Mouse (Mus musculus) limb, embryonic 14.5 days (tissue): ENCODE results near the gene Man2a2. TPM values are rescaled to one million over a fixed set of nuclear protein-coding genes. Genes with fewer than 3 reads are reported as not detected.
A peak's percentile ranks its signal among the peaks of the same experiment; 100 is the strongest.

ENCODE experiments used
- ATAC-seq: fragments of 200-750 bp; cut with Nextera tagmentation; 2 replicates; pipeline ENCODE4 v1.8.0; 2017; ENCODE audit warnings: low read depth, moderate number of reproducible peaks, moderate TSS enrichment; ENCODE audit not compliant: low FRiP score
- DNase-seq: peaks from one replicate; pipeline ENCODE4 v3.0.0-alpha.2; 2015; ENCODE audit warnings: low spot score
- H3K27ac ChIP-seq: fragments of 300-500 bp; sonication (generic); replicated peaks from 2 replicates; pipeline ENCODE4 v1.5.1; 2014; ENCODE audit warnings: low read depth, mild to moderate bottlenecking, low read length, moderate library complexity, mixed read lengths
- H3K27me3 ChIP-seq: fragments of 300-500 bp; sonication (generic); 2 replicates; pipeline ENCODE4 v1.6.1; 2014; ENCODE audit warnings: low read length, mixed read lengths; ENCODE audit not compliant: control insufficient read depth, insufficient read depth
- H3K36me3 ChIP-seq: fragments of 300-500 bp; sonication (generic); 2 replicates; pipeline ENCODE4 v1.6.1; 2014; ENCODE audit warnings: mild to moderate bottlenecking, low read length, moderate library complexity, mixed read lengths; ENCODE audit not compliant: control insufficient read depth, insufficient read depth
- H3K4me1 ChIP-seq: fragments of 300-500 bp; sonication (generic); 2 replicates; pipeline ENCODE4 v1.6.1; 2014; ENCODE audit warnings: antibody characterized with exemption, low read length, mixed read lengths; ENCODE audit not compliant: control insufficient read depth, insufficient read depth
- H3K4me2 ChIP-seq: fragments of 300-500 bp; sonication (generic); replicated peaks from 2 replicates; pipeline ENCODE4 v1.6.1; 2014; ENCODE audit warnings: low read depth, mild to moderate bottlenecking, low read length, moderate library complexity; ENCODE audit not compliant: severe bottlenecking
- H3K4me3 ChIP-seq: fragments of 300-500 bp; sonication (generic); replicated peaks from 2 replicates; pipeline ENCODE4 v1.5.1; 2014; ENCODE audit warnings: low read length
- H3K9ac ChIP-seq: fragments of 300-500 bp; sonication (generic); 2 replicates; pipeline ENCODE4 v1.6.1; 2014; ENCODE audit warnings: mild to moderate bottlenecking, low read depth, low read length, moderate library complexity; ENCODE audit not compliant: severe bottlenecking
- H3K9me3 ChIP-seq: fragments of 300-500 bp; sonication (generic); 2 replicates; pipeline ENCODE4 v1.6.1; 2016; ENCODE audit warnings: low read length; ENCODE audit not compliant: control insufficient read depth
- POLR2A ChIP-seq: fragments of 200-500 bp; IDR thresholded peaks from 2 replicates; pipeline ENCODE4 v1.8.0; 2012; ENCODE audit warnings: inconsistent platforms, mild to moderate bottlenecking, moderate library complexity, borderline replicate concordance; ENCODE audit not compliant: insufficient read depth, insufficient read length; ENCODE audit errors: extremely low read depth
- WGBS: fragments of 180-500 bp; shearing (Covaris S2); extraction: QIAGEN DNeasy Blood & Tissue Kit; methylation state at CpG from one replicate; pipeline ENCODE4 v1.1.7; 2014; 5-methylcytosine and 5-hydroxymethylcytosine counted together
- polyA plus RNA-seq, 2 experiments: library from polyadenylated mRNA; depleted of rRNA in 1 of 2; stranded (reverse) in 1 of 2; unstranded in 1 of 2; fragments of >200 nt; fragmentation: Nextera tagmentation in 1 of 2; extraction: Ambion mirVana in 1 of 2; gene quantifications; 2 replicates each; pipeline versions ENCODE4 v1.2.1 to v1.2.3; 2012 to 2014

Man2a2 gene
- polyA plus RNA-seq, 2 experiments = 14.8 to 64.8 TPM

DNA sequence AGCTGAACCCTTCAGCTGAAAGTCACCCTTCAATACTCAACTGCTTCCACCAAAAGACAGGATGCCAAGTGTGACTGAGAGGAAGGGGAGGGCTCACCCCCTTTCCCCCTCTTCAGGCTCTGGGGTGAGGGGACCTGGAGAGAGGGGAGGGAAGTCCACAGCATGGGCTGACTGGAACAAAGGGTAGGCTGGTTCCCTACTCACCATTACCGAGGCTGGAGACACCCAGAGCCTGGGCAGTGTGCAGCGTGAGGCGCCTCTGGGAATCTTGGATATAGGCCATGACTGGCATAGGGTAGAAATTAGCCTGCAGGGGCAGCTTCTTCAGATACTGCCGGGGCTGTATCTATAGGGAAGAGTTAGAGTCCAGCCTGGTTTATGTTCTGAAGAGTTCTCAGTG is 13.1 kb downstream of the Man2a2 start:
- Histone ChIP-seq H3K4me3 (no peak overlapping the region), H3K9me3 (no peaks in the 10 kb centered on the region), H3K4me1 (no peaks in the 10 kb centered on the region), H3K4me2 (no peak overlapping the region), H3K9ac (no peak overlapping the region), H3K27ac (no peak overlapping the region), H3K36me3 (peaks cover 81% of the 10 kb centered on the region), H3K27me3 (no peaks in the 10 kb centered on the region)
- 80% methylated on average over 4 of the region's 4 CpGs for WGBS
- ATAC-seq (no peak), DNase-seq (no peak)
- no peak for TF ChIP-seq POLR2A

DNA sequence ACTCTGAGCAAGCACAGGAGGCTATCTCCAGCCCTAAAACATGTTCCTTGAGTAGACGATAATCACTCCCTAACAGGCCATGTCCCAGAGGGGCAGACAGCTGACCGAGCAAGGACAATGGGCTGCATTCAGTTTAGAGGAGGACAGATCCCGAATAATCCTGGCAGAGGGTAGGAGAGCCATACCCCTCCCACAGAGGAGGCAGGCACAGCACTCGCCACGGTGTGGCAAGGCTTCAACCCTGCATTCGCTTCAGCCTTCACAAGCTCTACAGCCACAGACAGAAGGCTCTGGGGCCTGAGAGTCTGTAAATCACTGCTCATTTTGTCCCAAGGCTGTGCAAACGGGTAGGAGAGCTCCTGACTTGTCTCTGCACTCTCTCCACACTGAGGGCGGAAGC is 14.0 kb downstream of the Man2a2 start:
- no peaks in the 10 kb centered on the region for H3K4me1 ChIP-seq
- 84% methylated on average over 8 of the region's 8 CpGs for WGBS
- H3K36me3 ChIP-seq = peaks cover 81% of the 10 kb centered on the region
- no peak overlapping the region for H3K27ac ChIP-seq
- no peak overlapping the region for H3K4me2 ChIP-seq
- TF ChIP-seq POLR2A = no peak
- H3K9me3 ChIP-seq = no peaks in the 10 kb centered on the region
- H3K9ac ChIP-seq = no peak overlapping the region
- ATAC-seq = peak; percentile 42; the same call in 1 of the 2 replicates
- H3K4me3 ChIP-seq = no peak overlapping the region
- DNase-seq = no peak
- no peaks in the 10 kb centered on the region for H3K27me3 ChIP-seq

DNA sequence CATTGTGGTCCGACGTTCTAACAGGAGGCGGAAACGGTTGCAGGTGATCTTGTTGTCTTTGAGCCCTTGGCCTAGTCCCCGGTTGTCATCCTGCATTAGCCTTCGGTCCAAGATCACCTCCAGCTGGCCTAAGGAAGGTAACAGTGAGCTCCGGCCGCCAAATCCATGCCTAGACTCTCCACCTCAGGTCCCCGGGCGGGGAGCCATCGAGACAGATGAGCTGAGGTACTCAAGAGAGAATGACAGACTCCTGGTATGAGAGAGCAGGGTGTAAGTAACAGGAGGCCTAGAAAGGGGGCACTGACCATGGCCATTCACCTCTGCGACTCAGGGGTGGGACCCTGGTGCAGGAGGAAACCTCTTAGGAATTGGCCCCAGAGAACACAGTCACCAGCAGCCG is 14.8 kb downstream of the Man2a2 start:
- Histone ChIP-seq H3K9ac (no peak overlapping the region), H3K9me3 (no peaks in the 10 kb centered on the region), H3K27me3 (no peaks in the 10 kb centered on the region), H3K4me1 (no peaks in the 10 kb centered on the region), H3K27ac (no peak overlapping the region), H3K4me3 (no peak overlapping the region), H3K4me2 (no peak overlapping the region), H3K36me3 (peaks cover 85% of the 10 kb centered on the region)
- 89% methylated on average over 13 of the region's 13 CpGs for WGBS
- DNase-seq (no peak), ATAC-seq (no peak)
- no peak for TF ChIP-seq POLR2A

DNA sequence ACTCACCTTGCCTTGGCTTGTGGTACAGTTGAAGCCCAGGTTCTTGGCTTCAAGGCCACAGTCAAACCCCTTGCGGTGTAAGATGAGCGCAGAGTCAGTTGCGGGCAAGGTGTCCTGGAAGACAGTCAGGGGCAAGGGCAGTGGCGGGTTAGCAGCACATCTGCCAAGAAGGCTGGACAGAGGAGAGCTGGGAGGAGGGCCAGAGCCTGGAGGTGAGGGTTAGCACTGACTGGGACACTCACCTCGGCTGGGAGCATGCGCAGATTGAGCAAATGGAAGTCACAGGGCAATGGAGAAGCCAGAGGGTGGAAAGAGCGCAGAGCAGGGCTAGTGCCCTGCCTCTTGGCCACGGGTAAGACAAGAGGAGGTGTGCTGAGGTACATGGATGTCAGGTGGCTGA is 18.3 kb downstream of the Man2a2 start:
- H3K4me3 ChIP-seq = no peak overlapping the region
- H3K9ac ChIP-seq = no peak overlapping the region
- DNase-seq (no peak), ATAC-seq (no peak)
- no peak for TF ChIP-seq POLR2A
- no peaks in the 10 kb centered on the region for H3K9me3 ChIP-seq
- 89% methylated on average over 8 of the region's 8 CpGs for WGBS
- no peak overlapping the region for H3K4me2 ChIP-seq
- H3K36me3 ChIP-seq = peaks cover 71% of the 10 kb centered on the region
- H3K27ac ChIP-seq = no peak overlapping the region
- no peaks in the 10 kb centered on the region; the same call in 1 of the 2 replicates for H3K4me1 ChIP-seq
- H3K27me3 ChIP-seq = no peaks in the 10 kb centered on the region

DNA sequence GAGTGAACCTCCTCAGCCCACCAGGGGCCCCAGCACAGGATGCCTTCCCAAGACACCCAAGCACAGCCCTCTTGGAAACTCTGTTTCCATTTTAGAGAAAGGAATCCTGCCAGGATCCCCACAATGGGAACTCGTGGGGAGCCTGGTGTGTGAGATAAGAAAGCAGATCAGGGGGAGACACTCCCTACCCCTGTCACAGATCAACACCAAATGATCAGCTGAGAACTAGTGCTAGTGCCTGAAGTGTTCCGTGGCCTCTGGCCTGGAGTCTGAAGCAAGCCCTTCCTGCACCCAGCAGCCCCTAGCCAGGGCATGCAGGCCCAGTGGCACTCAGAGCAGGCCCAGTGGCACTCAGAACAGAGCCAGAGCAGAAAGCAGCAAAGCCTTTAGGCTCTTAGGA is 20.4 kb downstream of the Man2a2 start:
- 87% methylated on average over 2 of the region's 2 CpGs for WGBS
- H3K36me3 ChIP-seq = peaks cover 52% of the 10 kb centered on the region
- TF ChIP-seq POLR2A = no peak
- H3K27ac ChIP-seq = no peak overlapping the region
- no peaks in the 10 kb centered on the region; the same call in 1 of the 2 replicates for H3K4me1 ChIP-seq
- no peak for ATAC-seq
- H3K4me3 ChIP-seq = no peak overlapping the region
- DNase-seq = no peak
- 0 out of 2 replicates have a peak overlapping the region, but pooled peaks have one; percentile 12 for H3K9ac ChIP-seq
- no peaks in the 10 kb centered on the region for H3K9me3 ChIP-seq
- H3K4me2 ChIP-seq = no peak overlapping the region
- no peaks in the 10 kb centered on the region for H3K27me3 ChIP-seq
